Comparison of ENCODE assay signal across 44 mouse cellular contexts in genomic region chr9:40139484-40139883, GRCm38 (mm10). TPM values are rescaled to one million over a fixed set of nuclear protein-coding genes. Genes with fewer than 3 reads are reported as not detected.
"Had no signal": no experiment of that assay in that cellular context is flagged by ENCODE, and none has a peak within 500 bp of the region (broad histone marks: within the 10 kb centered on the region; RNA-seq: fewer than 3 reads in every experiment).

No protein-coding gene starts in this region.

- H3K36me3 ChIP-seq: heart, embryonic 10.5 days; heart, embryonic 12.5 days; hindbrain, embryonic 10.5 days; hindbrain, embryonic 12.5 days; intestine, embryonic 15.5 days; kidney, embryonic 15.5 days; limb, embryonic 10.5 days; limb, embryonic 12.5 days; liver, embryonic 13.5 days; liver, embryonic 15.5 days had no signal

- H3K4me3 ChIP-seq: heart, adult 2 months; heart, embryonic 10.5 days; heart, embryonic 12.5 days; hindbrain, embryonic 10.5 days; hindbrain, embryonic 12.5 days; intestine, embryonic 15.5 days; kidney, embryonic 15.5 days; limb, embryonic 10.5 days; limb, embryonic 12.5 days; liver, embryonic 13.5 days; liver, embryonic 15.5 days had no signal

- DNase-seq: gastrocnemius, postnatal 14 days; gastrocnemius, postnatal 36 days; heart, adult 11 months; heart, adult 2 months; heart, postnatal 10 days; heart, postnatal 4 days; kidney, adult 18-20 months; kidney, adult 9 months; kidney, postnatal 14 days; kidney, postnatal 36 days; layer of hippocampus, adult 9-11 months; layer of hippocampus, postnatal 36 days; liver; liver, embryonic 13.5 days had no signal

- H3K27me3 ChIP-seq: heart, embryonic 12.5 days; hindbrain, embryonic 12.5 days; intestine, embryonic 15.5 days; kidney, embryonic 15.5 days; limb, embryonic 12.5 days; liver, embryonic 13.5 days; liver, embryonic 15.5 days had no signal

- ATAC-seq: hindbrain, embryonic 16.5 days; inflammation-experienced regulatory T-cells, adult 6 months; intestine, embryonic 15.5 days; intestine, postnatal 0 days had no signal

- H3K27ac ChIP-seq: heart, adult 2 months; heart, embryonic 10.5 days; hindbrain, embryonic 10.5 days; hindbrain, embryonic 12.5 days; hindbrain, embryonic 14.5 days; intestine, embryonic 15.5 days; kidney, embryonic 15.5 days; kidney, postnatal 0 days; limb, embryonic 10.5 days; limb, embryonic 12.5 days; liver, embryonic 13.5 days; liver, embryonic 15.5 days had no signal

- H3K4me1 ChIP-seq: heart, embryonic 10.5 days; heart, embryonic 12.5 days; hindbrain, embryonic 10.5 days; hindbrain, embryonic 12.5 days; intestine, embryonic 15.5 days; kidney, embryonic 15.5 days; limb, embryonic 10.5 days; limb, embryonic 12.5 days; liver, embryonic 13.5 days; liver, embryonic 15.5 days had no signal

RNA-seq across cellular contexts. Expression of gene Tmem225, which starts 8.4 kb away (rescaled TPM):
- total RNA-seq: gastrocnemius, adult 18-20 months; gastrocnemius, adult 8-10 months; gastrocnemius, postnatal 14 days; gastrocnemius, postnatal 36 days; heart, adult 2 months; heart, postnatal 10 days; heart, postnatal 25 days; heart, postnatal 4 days; layer of hippocampus, adult 18-20 months; layer of hippocampus, adult 8-10 months; layer of hippocampus, postnatal 14 days; layer of hippocampus, postnatal 36 days; left cerebral cortex, adult 18-20 months; left cerebral cortex, adult 8-10 months; left cerebral cortex, postnatal 14 days; left cerebral cortex, postnatal 36 days had no signal
- polyA plus RNA-seq: gonadal fat pad, adult 2 months; heart, adult 2 months; heart, embryonic 10.5 days; heart, embryonic 12.5 days; heart, embryonic 14.5 days; heart, embryonic 16.5 days; hindbrain, embryonic 10.5 days; hindbrain, embryonic 12.5 days; hindbrain, embryonic 14.5 days; hindbrain, embryonic 16.5 days; inflammation-experienced regulatory T-cells, adult 6 months; intestine, embryonic 15.5 days; intestine, postnatal 0 days; kidney, embryonic 15.5 days; kidney, postnatal 0 days; large intestine, adult 2 months; limb, embryonic 10.5 days; limb, embryonic 12.5 days; limb, embryonic 14.5 days; liver, embryonic 11.5 days; liver, embryonic 13.5 days; liver, embryonic 15.5 days had no signal

RNA-seq across cellular contexts. Expression of gene Olfr985, which starts 9.5 kb away (rescaled TPM):
- total RNA-seq: gastrocnemius, adult 18-20 months; gastrocnemius, adult 8-10 months; gastrocnemius, postnatal 14 days; gastrocnemius, postnatal 36 days; heart, adult 2 months; heart, postnatal 10 days; heart, postnatal 25 days; heart, postnatal 4 days; layer of hippocampus, adult 18-20 months; layer of hippocampus, adult 8-10 months; layer of hippocampus, postnatal 14 days; layer of hippocampus, postnatal 36 days; left cerebral cortex, adult 18-20 months; left cerebral cortex, adult 8-10 months; left cerebral cortex, postnatal 14 days; left cerebral cortex, postnatal 36 days had no signal
- polyA plus RNA-seq: gonadal fat pad, adult 2 months; heart, adult 2 months; heart, embryonic 10.5 days; heart, embryonic 12.5 days; heart, embryonic 14.5 days; heart, embryonic 16.5 days; hindbrain, embryonic 10.5 days; hindbrain, embryonic 12.5 days; hindbrain, embryonic 14.5 days; hindbrain, embryonic 16.5 days; inflammation-experienced regulatory T-cells, adult 6 months; intestine, embryonic 15.5 days; intestine, postnatal 0 days; kidney, embryonic 15.5 days; kidney, postnatal 0 days; large intestine, adult 2 months; limb, embryonic 10.5 days; limb, embryonic 12.5 days; limb, embryonic 14.5 days; liver, embryonic 11.5 days; liver, embryonic 13.5 days; liver, embryonic 15.5 days had no signal

RNA-seq across cellular contexts. Expression of gene Olfr984, which starts 25.5 kb away (rescaled TPM):
- total RNA-seq: gastrocnemius, adult 18-20 months; gastrocnemius, adult 8-10 months; gastrocnemius, postnatal 14 days; gastrocnemius, postnatal 36 days; heart, adult 2 months; heart, postnatal 10 days; heart, postnatal 25 days; heart, postnatal 4 days; layer of hippocampus, adult 18-20 months; layer of hippocampus, postnatal 36 days; left cerebral cortex, adult 18-20 months; left cerebral cortex, adult 8-10 months; left cerebral cortex, postnatal 36 days had no signal
- polyA plus RNA-seq: gonadal fat pad, adult 2 months; heart, adult 2 months; heart, embryonic 10.5 days; heart, embryonic 12.5 days; heart, embryonic 14.5 days; heart, embryonic 16.5 days; hindbrain, embryonic 10.5 days; hindbrain, embryonic 12.5 days; hindbrain, embryonic 14.5 days; hindbrain, embryonic 16.5 days; inflammation-experienced regulatory T-cells, adult 6 months; intestine, embryonic 15.5 days; intestine, postnatal 0 days; kidney, embryonic 15.5 days; kidney, postnatal 0 days; large intestine, adult 2 months; limb, embryonic 10.5 days; limb, embryonic 14.5 days; liver, embryonic 11.5 days; liver, embryonic 13.5 days; liver, embryonic 15.5 days had no signal

RNA-seq across cellular contexts. Expression of gene Olfr986, which starts 41.2 kb away (rescaled TPM):
- total RNA-seq: gastrocnemius, adult 18-20 months; gastrocnemius, adult 8-10 months; gastrocnemius, postnatal 14 days; gastrocnemius, postnatal 36 days; heart, adult 2 months; heart, postnatal 25 days; heart, postnatal 4 days; layer of hippocampus, postnatal 36 days; left cerebral cortex, adult 18-20 months; left cerebral cortex, adult 8-10 months; left cerebral cortex, postnatal 36 days had no signal
- polyA plus RNA-seq: gonadal fat pad, adult 2 months; heart, adult 2 months; heart, embryonic 10.5 days; heart, embryonic 12.5 days; heart, embryonic 14.5 days; heart, embryonic 16.5 days; hindbrain, embryonic 10.5 days; hindbrain, embryonic 12.5 days; hindbrain, embryonic 14.5 days; inflammation-experienced regulatory T-cells, adult 6 months; intestine, embryonic 15.5 days; intestine, postnatal 0 days; kidney, embryonic 15.5 days; kidney, postnatal 0 days; large intestine, adult 2 months; limb, embryonic 10.5 days; limb, embryonic 12.5 days; limb, embryonic 14.5 days; liver, embryonic 11.5 days; liver, embryonic 13.5 days; liver, embryonic 15.5 days had no signal

RNA-seq across cellular contexts. Expression of gene Olfr983, which starts 46.1 kb away (rescaled TPM):
- total RNA-seq: gastrocnemius, adult 18-20 months; gastrocnemius, adult 8-10 months; gastrocnemius, postnatal 14 days; gastrocnemius, postnatal 36 days; heart, adult 2 months; heart, postnatal 10 days; heart, postnatal 25 days; heart, postnatal 4 days; layer of hippocampus, adult 18-20 months; layer of hippocampus, adult 8-10 months; layer of hippocampus, postnatal 14 days; layer of hippocampus, postnatal 36 days; left cerebral cortex, adult 18-20 months; left cerebral cortex, adult 8-10 months; left cerebral cortex, postnatal 14 days; left cerebral cortex, postnatal 36 days had no signal
- polyA plus RNA-seq: gonadal fat pad, adult 2 months; heart, adult 2 months; heart, embryonic 10.5 days; heart, embryonic 12.5 days; heart, embryonic 14.5 days; heart, embryonic 16.5 days; hindbrain, embryonic 10.5 days; hindbrain, embryonic 14.5 days; hindbrain, embryonic 16.5 days; inflammation-experienced regulatory T-cells, adult 6 months; intestine, embryonic 15.5 days; intestine, postnatal 0 days; kidney, embryonic 15.5 days; kidney, postnatal 0 days; large intestine, adult 2 months; limb, embryonic 10.5 days; limb, embryonic 12.5 days; limb, embryonic 14.5 days; liver, embryonic 11.5 days; liver, embryonic 13.5 days; liver, embryonic 15.5 days had no signal
